Mouse (Mus musculus) liver, postnatal 0 days (tissue): ENCODE measurements around the gene Gen1.
A peak's percentile ranks its signal among the peaks of the same experiment; 100 is the strongest.

ENCODE experiments used
- CTCF ChIP-seq: sonication (generic); IDR thresholded peaks from 2 replicates; pipeline ENCODE4 v1.5.1; 2016; ENCODE audit warnings: antibody characterized with exemption, low read depth
- EP300 ChIP-seq: IDR thresholded peaks from 2 replicates; pipeline ENCODE4 v1.6.1; 2016; ENCODE audit warnings: antibody characterized with exemption, low read depth, mild to moderate bottlenecking

- peak; percentile 90 for TF ChIP-seq CTCF
- no peak for TF ChIP-seq EP300
Observed at GRCm38 (mm10) chr12:11196142-11196597, 69.4 kb downstream of the Gen1 start.
